Mouse (Mus musculus) hindbrain, embryonic 10.5 days (tissue): Measurements from ENCODE around the gene Soat2. TPM values are rescaled to one million over a fixed set of nuclear protein-coding genes. Genes with fewer than 3 reads are reported as not detected.
A peak's percentile ranks its signal among the peaks of the same experiment; 100 is the strongest.
"Not testable (repeated sequence)": the region's sequence is repeated elsewhere in the genome, so short reads cannot be mapped to it uniquely, and the experiment has no call there.

Experiments used
- DNase-seq: peaks from one replicate; pipeline ENCODE4 v3.0.0-alpha.2; 2017; ENCODE audit warnings: low spot score
- H3K27ac ChIP-seq: fragments of 300-500 bp; sonication (generic); 2 replicates; pipeline ENCODE4 v1.5.1; 2016; ENCODE audit warnings: mild to moderate bottlenecking, moderate library complexity
- H3K27me3 ChIP-seq: fragments of 300-500 bp; sonication (generic); 2 replicates; pipeline ENCODE4 v1.6.1; 2016; ENCODE audit warnings: mild to moderate bottlenecking; ENCODE audit not compliant: poor library complexity, insufficient read depth, severe bottlenecking
- H3K36me3 ChIP-seq: fragments of 300-500 bp; sonication (generic); 2 replicates; pipeline ENCODE4 v1.6.1; 2016; ENCODE audit warnings: mild to moderate bottlenecking, moderate library complexity
- H3K4me1 ChIP-seq: fragments of 300-500 bp; sonication (generic); replicated peaks from 2 replicates; pipeline ENCODE4 v1.6.1; 2016; ENCODE audit warnings: mild to moderate bottlenecking
- H3K4me3 ChIP-seq: fragments of 300-500 bp; sonication (generic); 2 replicates; pipeline ENCODE4 v1.5.1; 2016; ENCODE audit warnings: mild to moderate bottlenecking, moderate library complexity
- H3K9me3 ChIP-seq: fragments of 300-500 bp; sonication (generic); 2 replicates; pipeline ENCODE4 v1.6.1; 2016; ENCODE audit warnings: mild to moderate bottlenecking, moderate library complexity
- WGBS: fragments of 180-500 bp; shearing (Covaris S2); methylation state at CpG from one replicate; pipeline ENCODE4 v1.1.7; 2016; 5-methylcytosine and 5-hydroxymethylcytosine counted together
- polyA plus RNA-seq: library from polyadenylated mRNA; unstranded; fragments of >200 nt; fragmentation: Nextera tagmentation; extraction: Ambion mirVana; gene quantifications from 2 replicates; pipeline ENCODE4 v1.2.1, GENCODE M21; 2016

Soat2 gene
- polyA plus RNA-seq, 1 experiment from 2014 or later, result 0.38 TPM

GRCm38 (mm10) chr15:102142914-102143912 lies 7.1 kb upstream of the Soat2 start:
- 57% methylated on average over 23 of the region's 23 CpGs for WGBS
- peaks cover 60% of the 10 kb centered on the region for H3K27me3 ChIP-seq

DNA sequence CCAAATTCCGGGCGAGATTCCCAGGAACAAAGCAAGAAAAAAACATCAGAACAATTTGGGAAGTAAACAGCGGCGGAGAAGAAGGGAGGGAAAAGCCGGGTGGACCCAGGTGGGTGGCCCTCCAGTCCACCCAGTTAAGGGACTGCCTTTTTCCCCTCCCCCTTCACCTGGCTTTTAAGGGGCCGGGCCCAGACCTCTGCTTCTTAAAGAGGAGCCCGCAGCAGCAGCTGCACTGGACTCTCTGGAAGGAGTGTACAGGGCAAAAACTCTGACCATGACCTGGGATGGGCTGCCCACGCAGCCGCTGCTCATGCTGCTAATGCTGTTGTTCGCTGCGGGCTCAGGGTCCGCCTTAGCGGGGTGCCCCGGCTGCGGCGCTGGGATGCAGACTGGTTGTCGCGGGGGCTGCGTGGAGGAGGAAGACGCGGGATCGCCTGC lies 6.0 kb upstream of the Soat2 start, which contains the start of gene Igfbp6:
TSS of gene Igfbp6 (plus strand) at position 89 of the 438 bp plus-strand sequence.
- 4% methylated on average over 22 of the region's 22 CpGs for WGBS
- Histone ChIP-seq H3K27ac (no peak within 1 kb of the TSS), H3K4me1 (peaks cover 20% of the 10 kb centered on the region), H3K36me3 (no peaks in the 10 kb centered on the region), H3K9me3 (no peaks in the 10 kb centered on the region), H3K4me3 (peak within 1 kb of the TSS; percentile 37), H3K27me3 (peaks cover 63% of the 10 kb centered on the region)
- DNase-seq, result no peak

More at GRCm38 (mm10) chr15:102142914-102143912, 7.1 kb upstream of the Soat2 start:
- H3K9me3 ChIP-seq, result no peaks in the 10 kb centered on the region
- no peak overlapping the region for H3K4me3 ChIP-seq
- H3K27ac ChIP-seq, result no peak overlapping the region
- no peaks in the 10 kb centered on the region for H3K36me3 ChIP-seq
- H3K4me1 ChIP-seq, result peaks cover 17% of the 10 kb centered on the region
- no peak for DNase-seq

DNA sequence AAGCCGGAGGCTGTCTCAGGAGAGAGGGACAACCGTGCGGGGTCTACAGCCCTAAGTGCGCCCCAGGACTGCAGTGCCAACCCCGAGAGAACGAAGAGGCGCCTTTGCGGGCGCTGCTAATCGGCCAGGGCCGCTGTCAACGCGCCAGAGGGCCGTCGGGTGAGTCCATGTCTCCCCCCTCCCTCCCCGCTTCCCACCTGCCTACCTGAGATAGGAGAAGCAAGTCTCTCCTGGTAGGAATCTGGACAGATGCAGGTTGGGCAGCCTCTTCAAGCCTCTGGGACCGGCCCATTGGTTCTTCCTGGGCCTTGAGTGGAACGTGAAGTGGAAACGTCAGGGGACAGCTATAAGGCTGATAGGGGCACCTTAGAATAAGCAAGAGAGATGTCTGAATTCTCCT lies 5.6 kb upstream of the Soat2 start:
- Histone ChIP-seq H3K27ac (no peak overlapping the region), H3K27me3 (peaks cover 62% of the 10 kb centered on the region), H3K9me3 (no peaks in the 10 kb centered on the region), H3K4me3 (peak overlapping the region; percentile 37), H3K36me3 (no peaks in the 10 kb centered on the region), H3K4me1 (peaks cover 22% of the 10 kb centered on the region)
- WGBS, result 14% methylated on average over 19 of the region's 19 CpGs
- no peak for DNase-seq

GRCm38 (mm10) chr15:102145330-102145729 lies 5.0 kb upstream of the Soat2 start:
- H3K4me3 ChIP-seq, result no peak overlapping the region
- no peaks in the 10 kb centered on the region for H3K9me3 ChIP-seq
- H3K36me3 ChIP-seq, result no peaks in the 10 kb centered on the region
- H3K27me3 ChIP-seq, result peaks cover 60% of the 10 kb centered on the region
- peaks cover 24% of the 10 kb centered on the region for H3K4me1 ChIP-seq
- WGBS, result 89% methylated on average over 10 of the region's 10 CpGs
- DNase-seq, result no peak
- H3K27ac ChIP-seq, result no peak overlapping the region

- H3K27me3 ChIP-seq, result peaks cover 60% of the 10 kb centered on the region
- WGBS, result 84% methylated on average over 5 of the region's 5 CpGs
- H3K27ac ChIP-seq, result no peak overlapping the region
- no peak overlapping the region for H3K4me3 ChIP-seq
- no peaks in the 10 kb centered on the region for H3K36me3 ChIP-seq
- H3K9me3 ChIP-seq, result no peaks in the 10 kb centered on the region
- DNase-seq, result no peak
- peaks cover 29% of the 10 kb centered on the region for H3K4me1 ChIP-seq
Observed at GRCm38 (mm10) chr15:102146089-102146488, 4.2 kb upstream of the Soat2 start.

- no peaks in the 10 kb centered on the region for H3K36me3 ChIP-seq
- no peak overlapping the region for H3K27ac ChIP-seq
- H3K27me3 ChIP-seq, result peaks cover 53% of the 10 kb centered on the region
- WGBS, result 15% methylated on average over 1 of the region's 1 CpGs
- no peaks in the 10 kb centered on the region for H3K9me3 ChIP-seq
- H3K4me1 ChIP-seq, result peaks cover 29% of the 10 kb centered on the region
- DNase-seq, result peak; percentile 41
- no peak overlapping the region for H3K4me3 ChIP-seq
Observed at GRCm38 (mm10) chr15:102146882-102147281, 3.4 kb upstream of the Soat2 start.

DNA sequence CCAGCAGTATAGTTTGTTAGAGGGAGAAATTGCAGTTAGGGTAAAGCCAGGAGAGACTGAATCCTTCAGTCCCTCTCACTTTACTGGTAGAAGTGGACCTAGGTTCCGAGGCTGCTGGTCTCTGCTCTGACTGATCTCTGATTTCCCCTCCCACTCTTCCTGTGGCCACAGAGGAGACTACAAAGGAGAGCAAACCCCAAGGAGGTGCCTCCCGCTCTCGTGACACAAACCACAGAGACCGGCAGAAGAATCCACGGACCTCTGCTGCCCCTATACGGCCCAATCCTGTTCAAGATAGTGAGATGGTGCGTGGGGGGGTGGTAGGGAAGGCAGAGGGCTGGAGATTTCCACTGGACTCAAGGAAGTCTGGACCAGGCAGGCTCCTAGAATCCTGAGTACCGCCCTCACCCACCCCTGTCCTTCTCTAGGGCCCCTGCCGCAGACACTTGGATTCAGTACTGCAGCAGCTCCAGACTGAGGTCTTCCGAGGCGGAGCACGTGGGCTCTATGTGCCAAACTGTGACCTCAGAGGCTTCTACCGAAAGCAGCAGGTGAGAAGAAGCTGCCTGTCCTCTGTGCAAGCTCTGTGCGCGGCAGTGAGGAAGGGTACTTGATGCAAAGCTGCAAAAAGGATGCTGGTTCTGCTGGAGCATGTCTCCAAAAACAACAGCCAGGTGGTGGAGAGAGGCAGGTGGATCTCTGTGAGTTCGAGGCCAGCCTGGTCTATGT lies 2.5 kb upstream of the Soat2 start:
- no peaks in the 10 kb centered on the region for H3K36me3 ChIP-seq
- H3K4me1 ChIP-seq, result peaks cover 33% of the 10 kb centered on the region
- no peaks in the 10 kb centered on the region for H3K9me3 ChIP-seq
- no peak overlapping the region for H3K27ac ChIP-seq
- WGBS, result 76% methylated on average over 16 of the region's 16 CpGs
- no peak overlapping the region for H3K4me3 ChIP-seq
- DNase-seq, result no peak
- peaks cover 44% of the 10 kb centered on the region for H3K27me3 ChIP-seq

DNA sequence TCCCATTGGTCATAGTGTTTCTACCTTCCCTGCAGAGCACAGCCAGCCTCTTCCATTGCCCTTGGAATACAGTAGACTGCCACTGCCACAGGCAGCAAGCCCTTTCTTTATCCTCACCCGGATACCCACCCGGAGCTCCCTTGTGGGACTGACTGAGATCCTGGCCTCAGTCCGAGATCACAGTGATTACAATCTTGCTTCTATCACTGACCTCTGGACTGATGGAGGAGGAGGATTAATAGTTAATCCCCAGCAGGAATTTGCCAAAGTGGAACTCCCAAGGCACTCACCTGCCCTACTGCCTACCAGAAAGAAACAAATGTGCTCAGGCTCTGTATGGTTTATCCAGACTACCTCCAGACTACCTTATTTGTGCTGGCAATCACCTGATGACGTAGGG lies 765 bp upstream of the Soat2 start:
- Histone ChIP-seq H3K4me3 (no peak overlapping the region), H3K27me3 (peaks cover 27% of the 10 kb centered on the region), H3K9me3 (no peaks in the 10 kb centered on the region), H3K36me3 (no peaks in the 10 kb centered on the region), H3K27ac (no peak overlapping the region), H3K4me1 (peaks cover 33% of the 10 kb centered on the region)
- 81% methylated on average over 4 of the region's 4 CpGs for WGBS
- DNase-seq, result no peak

DNA sequence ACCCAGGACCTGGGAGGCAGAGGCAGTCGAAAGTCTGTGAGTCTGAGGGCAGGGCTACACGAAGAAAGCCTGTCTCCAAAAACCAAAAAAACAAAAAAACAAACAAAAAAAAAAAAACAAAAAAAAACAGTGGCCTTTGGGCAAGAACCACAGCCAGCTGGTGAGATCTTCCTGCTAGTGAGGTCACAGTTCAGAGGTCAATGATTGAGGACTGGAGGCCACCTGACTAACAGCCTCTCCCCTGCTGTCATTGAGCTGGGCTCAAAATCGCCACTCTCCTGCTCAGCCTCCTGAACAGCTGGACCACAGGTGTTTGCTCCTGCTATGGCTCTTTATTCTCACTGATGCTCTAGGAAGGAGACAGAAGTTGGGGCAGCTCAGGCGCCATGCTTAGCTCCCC lies 2.3 kb downstream of the Soat2 start:
- Histone ChIP-seq H3K27me3 (peaks cover 8% of the 10 kb centered on the region; the same call in 1 of the 2 replicates), H3K4me3 (no peak overlapping the region), H3K4me1 (peaks cover 45% of the 10 kb centered on the region), H3K27ac (peak overlapping the region; percentile 76), H3K36me3 (no peaks in the 10 kb centered on the region), H3K9me3 (no peaks in the 10 kb centered on the region)
- DNase-seq, result peak; percentile 38
- 21% methylated on average over 4 of the region's 4 CpGs for WGBS

DNA sequence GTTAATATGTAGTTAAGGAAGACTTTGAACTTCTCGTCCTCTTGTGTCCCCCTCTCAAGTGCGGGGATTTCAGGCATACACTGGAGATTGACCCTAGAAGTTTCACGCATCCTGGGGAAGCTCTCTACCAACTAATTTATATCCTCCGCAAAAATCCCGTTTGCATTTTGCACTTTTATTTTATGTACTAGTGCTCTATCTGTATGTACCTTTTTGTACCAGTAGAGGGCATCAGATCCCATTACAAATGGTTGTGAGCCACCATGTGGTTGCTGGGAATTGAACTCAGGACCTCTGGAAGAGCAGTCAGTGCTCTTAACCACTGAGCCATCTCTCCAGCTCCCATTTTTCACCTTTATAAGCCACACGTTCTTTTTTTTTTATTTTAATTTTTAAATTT lies 4.7 kb downstream of the Soat2 start:
- not testable (repeated sequence) for H3K9me3 ChIP-seq, DNase-seq, H3K27me3 ChIP-seq, H3K36me3 ChIP-seq, H3K27ac ChIP-seq, H3K4me3 ChIP-seq
- H3K4me1 ChIP-seq, result peaks cover 47% of the 10 kb centered on the region
- WGBS, result 92% methylated on average over 6 of the region's 6 CpGs

DNA sequence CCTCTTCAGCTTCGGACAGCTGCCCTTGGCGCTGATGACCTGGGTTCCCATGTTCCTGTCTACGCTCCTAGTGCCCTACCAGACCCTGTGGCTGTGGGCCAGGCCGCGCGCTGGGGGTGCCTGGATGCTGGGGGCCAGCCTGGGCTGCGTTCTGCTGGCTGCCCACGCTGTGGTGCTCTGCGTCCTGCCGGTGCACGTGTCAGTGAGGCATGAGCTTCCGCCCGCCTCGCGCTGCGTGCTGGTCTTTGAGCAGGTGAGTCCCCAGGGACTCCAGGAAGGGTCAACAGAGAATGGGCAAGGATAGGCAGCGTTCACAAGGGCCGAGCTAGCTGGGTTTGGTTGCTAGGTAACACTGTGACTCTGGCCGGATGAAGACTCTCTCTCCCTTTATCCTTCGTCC lies 6.5 kb downstream of the Soat2 start:
- H3K4me1 ChIP-seq, result peaks cover 49% of the 10 kb centered on the region
- H3K9me3 ChIP-seq, result no peaks in the 10 kb centered on the region
- peak overlapping the region; percentile 77 for H3K27ac ChIP-seq
- no peaks in the 10 kb centered on the region for H3K36me3 ChIP-seq
- H3K4me3 ChIP-seq, result peak overlapping the region; percentile 3; the same call in 1 of the 2 replicates
- DNase-seq, result peak; percentile 50
- 29% methylated on average over 20 of the region's 20 CpGs for WGBS
- 0 out of 2 replicates have a peak, but pooled peaks cover 8% of the 10 kb centered on the region for H3K27me3 ChIP-seq

- Histone ChIP-seq H3K27ac (peak overlapping the region; percentile 18), H3K4me1 (peaks cover 35% of the 10 kb centered on the region), H3K4me3 (no peak overlapping the region), H3K9me3 (no peaks in the 10 kb centered on the region), H3K36me3 (no peaks in the 10 kb centered on the region), H3K27me3 (0 out of 2 replicates have a peak, but pooled peaks cover 8% of the 10 kb centered on the region)
- DNase-seq, result no peak
- 62% methylated on average over 27 of the region's 27 CpGs for WGBS
Observed at GRCm38 (mm10) chr15:102160415-102161060, 10.2 kb downstream of the Soat2 start.
